Mouse (Mus musculus) heart, embryonic 12.5 days (tissue): ENCODE data around the gene Fam173a. TPM values are rescaled to one million over a fixed set of nuclear protein-coding genes. Genes with fewer than 3 reads are reported as not detected.
"Not testable (repeated sequence)": the region's sequence is repeated elsewhere in the genome, so short reads cannot be mapped to it uniquely, and the experiment has no call there.

Experiments
- ATAC-seq: fragments of 200-750 bp; cut with Nextera tagmentation; 2 replicates; pipeline ENCODE4 v1.8.0; 2017; ENCODE audit warnings: moderate TSS enrichment, moderate library complexity; ENCODE audit not compliant: insufficient number of reproducible peaks, low FRiP score
- H3K27ac ChIP-seq: fragments of 300-500 bp; sonication (generic); 2 replicates; pipeline ENCODE4 v1.5.1; 2016; ENCODE audit warnings: mild to moderate bottlenecking, moderate library complexity; ENCODE audit not compliant: poor library complexity, severe bottlenecking
- H3K27me3 ChIP-seq: fragments of 300-500 bp; sonication (generic); replicated peaks from 2 replicates; pipeline ENCODE4 v1.6.1; 2016; ENCODE audit warnings: mild to moderate bottlenecking, moderate library complexity
- H3K36me3 ChIP-seq: fragments of 300-500 bp; sonication (generic); 2 replicates; pipeline ENCODE4 v1.6.1; 2016; ENCODE audit warnings: mild to moderate bottlenecking, moderate library complexity
- H3K4me1 ChIP-seq: fragments of 300-500 bp; sonication (generic); replicated peaks from 2 replicates; pipeline ENCODE4 v1.6.1; 2016; ENCODE audit warnings: mild to moderate bottlenecking
- H3K4me2 ChIP-seq: fragments of 300-500 bp; sonication (generic); 2 replicates; pipeline ENCODE4 v1.6.1; 2016; ENCODE audit warnings: mild to moderate bottlenecking, moderate library complexity
- H3K4me3 ChIP-seq: fragments of 300-500 bp; sonication (generic); 2 replicates; pipeline ENCODE4 v1.5.1; 2016; ENCODE audit warnings: mild to moderate bottlenecking
- H3K9ac ChIP-seq: fragments of 300-500 bp; sonication (generic); 2 replicates; pipeline ENCODE4 v1.6.1; 2016; ENCODE audit warnings: mild to moderate bottlenecking, moderate library complexity
- H3K9me3 ChIP-seq: fragments of 300-500 bp; sonication (generic); replicated peaks from 2 replicates; pipeline ENCODE4 v1.6.1; 2016; ENCODE audit warnings: mild to moderate bottlenecking, moderate library complexity
- WGBS: fragments of 180-500 bp; shearing (Covaris S2); methylation state at CpG from one replicate; pipeline ENCODE4 v1.1.7; 2016; 5-methylcytosine and 5-hydroxymethylcytosine counted together
- microRNA-seq: library from miRNA; unstranded; fragments of <30 nt; microRNA quantifications from one replicate; pipeline ENCODE4, GENCODE M21; 2017
- polyA plus RNA-seq: library from polyadenylated mRNA; unstranded; fragments of >200 nt; fragmentation: Nextera tagmentation; extraction: Ambion mirVana; gene quantifications from 2 replicates; pipeline ENCODE4 v1.2.1, GENCODE M21; 2016

Gene Fam173a
- polyA plus RNA-seq, 1 experiment from 2014 or later, result 68.2 TPM

GRCm38 (mm10) chr17:25755627-25756377 lies 36.9 kb downstream of the Fam173a start:
- Histone ChIP-seq H3K27me3 (peaks cover 24% of the 10 kb centered on the region), H3K27ac (no peak overlapping the region), H3K36me3 (no peaks in the 10 kb centered on the region), H3K9ac (no peak overlapping the region), H3K4me1 (peaks cover 27% of the 10 kb centered on the region), H3K9me3 (no peaks in the 10 kb centered on the region), H3K4me3 (no peak overlapping the region), H3K4me2 (no peak overlapping the region)
- WGBS, result 27% methylated on average over 4 of the region's 4 CpGs
- peak; percentile 54; the same call in 1 of the 2 replicates for ATAC-seq

GRCm38 (mm10) chr17:25755086-25755485 lies 37.6 kb downstream of the Fam173a start:
- no peak overlapping the region for H3K27ac ChIP-seq
- WGBS, result 81% methylated on average over 4 of the region's 4 CpGs
- H3K27me3 ChIP-seq, result peaks cover 24% of the 10 kb centered on the region
- H3K36me3 ChIP-seq, result no peaks in the 10 kb centered on the region
- no peak for ATAC-seq
- no peak overlapping the region for H3K4me2 ChIP-seq
- no peak overlapping the region for H3K4me3 ChIP-seq
- H3K9ac ChIP-seq, result no peak overlapping the region
- no peaks in the 10 kb centered on the region for H3K9me3 ChIP-seq
- H3K4me1 ChIP-seq, result peaks cover 27% of the 10 kb centered on the region

DNA sequence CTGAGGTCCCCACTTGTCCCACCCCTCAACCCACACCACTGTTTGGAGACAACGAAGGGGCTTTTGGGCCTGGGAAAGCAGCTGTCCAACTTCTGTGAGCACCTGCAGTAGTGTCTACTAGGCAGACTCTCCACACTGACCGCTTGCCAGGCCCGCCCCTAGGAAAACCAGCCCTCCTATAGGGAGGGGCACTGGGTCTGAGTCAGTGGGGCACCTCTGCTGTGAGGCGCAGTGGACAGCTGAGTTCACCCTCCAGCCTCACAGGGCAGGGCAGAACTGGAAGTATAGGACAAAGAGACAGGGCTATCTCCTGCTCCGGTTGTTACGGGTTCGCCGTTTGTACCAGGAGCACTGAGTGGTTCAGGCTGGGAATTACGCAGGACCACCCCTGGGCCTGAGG lies 38.5 kb downstream of the Fam173a start, which contains the start of gene Msln:
Gene Msln, minus strand, starts transcription at position 138 of the 400 bp plus-strand sequence.
- H3K9me3 ChIP-seq, result no peaks in the 10 kb centered on the region
- ATAC-seq, result no peak
- no peak within 1 kb of the TSS for H3K9ac ChIP-seq
- no peak within 1 kb of the TSS for H3K4me3 ChIP-seq
- peaks cover 23% of the 10 kb centered on the region for H3K27me3 ChIP-seq
- H3K36me3 ChIP-seq, result no peaks in the 10 kb centered on the region
- H3K4me1 ChIP-seq, result peaks cover 27% of the 10 kb centered on the region
- H3K4me2 ChIP-seq, result no peak within 1 kb of the TSS
- no peak within 1 kb of the TSS for H3K27ac ChIP-seq
- WGBS, result 80% methylated on average over 9 of the region's 9 CpGs

- ATAC-seq, result no peak
- Histone ChIP-seq H3K4me1 (peaks cover 21% of the 10 kb centered on the region), H3K27me3 (peaks cover 26% of the 10 kb centered on the region; the same call in 1 of the 2 replicates), H3K36me3 (no peaks in the 10 kb centered on the region), H3K27ac (no peak overlapping the region), H3K4me2 (no peak overlapping the region), H3K9ac (no peak overlapping the region), H3K9me3 (no peaks in the 10 kb centered on the region), H3K4me3 (no peak overlapping the region)
- 46% methylated on average over 5 of the region's 5 CpGs for WGBS
Observed at GRCm38 (mm10) chr17:25751446-25751845, 41.3 kb downstream of the Fam173a start.

DNA sequence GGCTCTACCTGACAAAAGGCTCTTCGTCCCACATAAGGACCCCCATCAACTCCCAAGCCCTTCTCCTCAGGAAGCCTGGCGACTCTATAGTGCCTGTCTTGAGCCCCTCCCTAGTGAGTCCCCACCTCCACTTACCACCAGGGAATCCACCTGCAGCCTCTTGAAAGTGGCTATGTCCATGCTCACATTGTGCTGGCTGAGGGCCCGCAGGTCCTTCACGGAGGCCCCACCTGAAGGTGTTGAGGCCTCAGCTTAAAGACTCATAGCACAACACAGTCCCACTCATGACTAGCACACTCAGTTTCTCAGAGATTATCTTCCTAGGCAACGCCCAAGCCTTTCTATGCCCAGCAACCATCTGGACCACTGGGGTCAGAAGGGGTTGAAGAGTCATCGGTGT lies 43.4 kb downstream of the Fam173a start:
- Histone ChIP-seq H3K4me3 (no peak overlapping the region), H3K4me1 (peaks cover 12% of the 10 kb centered on the region), H3K36me3 (no peaks in the 10 kb centered on the region), H3K27ac (no peak overlapping the region), H3K27me3 (peaks cover 38% of the 10 kb centered on the region), H3K4me2 (no peak overlapping the region), H3K9ac (no peak overlapping the region), H3K9me3 (no peaks in the 10 kb centered on the region)
- no peak for ATAC-seq
- 76% methylated on average over 6 of the region's 6 CpGs for WGBS

- ATAC-seq, result no peak
Observed at GRCm38 (mm10) chr17:25748238-25748637, 44.5 kb downstream of the Fam173a start.

DNA sequence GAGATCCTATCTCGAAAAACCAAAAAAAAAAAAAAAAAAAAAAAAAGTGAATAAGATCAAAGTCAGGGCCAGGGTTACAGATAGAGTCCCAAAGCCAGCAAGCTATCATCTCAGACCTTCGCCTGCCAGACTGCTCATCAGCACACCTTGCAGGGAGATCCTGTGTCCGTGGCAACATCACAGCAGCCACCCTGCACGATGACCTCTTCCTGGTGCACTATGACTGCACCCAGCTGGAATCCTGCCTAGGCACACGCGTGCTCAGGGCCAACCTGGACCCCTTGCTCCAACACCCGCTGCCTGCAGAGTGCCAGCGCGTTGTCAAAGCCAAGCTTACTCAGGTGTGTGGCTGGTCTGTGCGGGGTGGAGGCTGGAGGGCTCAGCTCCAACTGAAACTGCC lies 48.4 kb downstream of the Fam173a start:
- Histone ChIP-seq H3K9ac (no peak overlapping the region), H3K4me1 (no peaks in the 10 kb centered on the region), H3K4me2 (no peak overlapping the region), H3K36me3 (no peaks in the 10 kb centered on the region), H3K4me3 (no peak overlapping the region), H3K27me3 (peaks cover 38% of the 10 kb centered on the region), H3K9me3 (no peaks in the 10 kb centered on the region), H3K27ac (no peak overlapping the region)
- no peak for ATAC-seq
- 71% methylated on average over 10 of the region's 10 CpGs for WGBS

More at GRCm38 (mm10) chr17:25748238-25748637, 44.5 kb downstream of the Fam173a start:
- Histone ChIP-seq H3K27ac (no peak overlapping the region), H3K36me3 (no peaks in the 10 kb centered on the region), H3K9me3 (no peaks in the 10 kb centered on the region), H3K4me1 (peaks cover 12% of the 10 kb centered on the region), H3K4me2 (no peak overlapping the region), H3K9ac (no peak overlapping the region), H3K27me3 (peaks cover 36% of the 10 kb centered on the region), H3K4me3 (no peak overlapping the region)
- WGBS, result 82% methylated on average over 4 of the region's 4 CpGs

DNA sequence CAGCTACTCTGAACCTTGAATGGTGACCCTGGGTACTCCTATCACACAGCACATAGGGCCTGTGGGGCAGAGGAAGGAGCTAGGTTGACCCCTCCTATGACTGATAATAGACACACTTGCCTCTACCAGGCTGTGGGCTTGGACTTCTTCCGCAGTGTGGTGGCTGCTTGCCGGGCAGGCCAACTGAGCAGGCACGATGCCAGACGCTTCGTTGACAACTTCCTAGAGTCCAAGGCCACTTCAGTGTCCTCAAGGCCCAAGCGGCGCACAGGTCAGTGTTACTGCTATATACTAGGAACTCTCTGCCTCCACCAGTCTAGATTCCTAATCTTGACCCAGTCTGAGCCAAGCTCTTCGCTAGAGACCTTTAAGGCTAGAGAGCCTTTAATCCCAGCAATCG lies 48.9 kb downstream of the Fam173a start:
- H3K27me3 ChIP-seq, result peaks cover 43% of the 10 kb centered on the region
- H3K27ac ChIP-seq, result no peak overlapping the region
- no peak overlapping the region for H3K9ac ChIP-seq
- no peak overlapping the region for H3K4me3 ChIP-seq
- no peaks in the 10 kb centered on the region for H3K36me3 ChIP-seq
- no peak for ATAC-seq
- H3K4me1 ChIP-seq, result no peaks in the 10 kb centered on the region
- H3K4me2 ChIP-seq, result no peak overlapping the region
- 81% methylated on average over 9 of the region's 9 CpGs for WGBS
- H3K9me3 ChIP-seq, result no peaks in the 10 kb centered on the region

DNA sequence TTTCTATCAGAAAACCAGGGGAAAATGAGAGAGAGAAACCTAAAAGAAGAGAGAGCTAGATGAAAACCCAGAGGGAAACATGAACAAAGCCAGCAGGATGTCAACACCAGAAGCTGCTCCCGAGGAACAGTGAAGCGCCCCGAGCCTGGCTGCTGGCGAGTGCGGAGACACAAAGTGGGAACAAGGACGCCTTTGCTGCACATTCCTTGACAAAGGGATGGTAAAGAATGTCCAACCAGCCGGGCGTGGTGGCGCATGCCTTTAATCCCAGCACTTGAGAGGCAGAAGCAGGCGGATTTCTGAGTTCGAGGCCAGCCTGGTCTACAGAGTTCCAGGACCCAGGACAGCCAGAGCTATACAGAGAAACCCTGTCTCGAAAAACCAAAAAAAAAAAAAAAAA lies 51.2 kb downstream of the Fam173a start:
- peaks cover 48% of the 10 kb centered on the region for H3K27me3 ChIP-seq
- not testable (repeated sequence) for H3K4me2 ChIP-seq, ATAC-seq

More for the DNA sequence above, 51.2 kb downstream of the Fam173a start:
- H3K4me3 ChIP-seq, H3K9me3 ChIP-seq, H3K9ac ChIP-seq, H3K36me3 ChIP-seq, H3K4me1 ChIP-seq, H3K27ac ChIP-seq: not testable (repeated sequence)
- 69% methylated on average over 12 of the region's 12 CpGs for WGBS

Small RNAs within 50 kb of the gene (microRNA-seq; reads per million reads assigned to microRNA genes)
- gene Gm25083 (not detected), gene Mir3082 (not detected), gene Mir6966 (1.2 reads per million)

Other genes starting within 250 kb of the Fam173a start
- gene Sox8, start 222.2 kb downstream of the Fam173a start, polyA plus RNA-seq, result 1.6 and 1.9 TPM in 2 replicates
- gene Lmf1, start 213.8 kb downstream of the Fam173a start, polyA plus RNA-seq, result 34.6 and 35.3 TPM in 2 replicates
- 1.5 and 4.9 TPM in 2 replicates for gene Gng13, start 75.7 kb downstream of the Fam173a start, polyA plus RNA-seq
- 22.4 and 23.0 TPM in 2 replicates for gene Chtf18, start 65.5 kb downstream of the Fam173a start, polyA plus RNA-seq
- gene Rpusd1, start 65.2 kb downstream of the Fam173a start, polyA plus RNA-seq, result 11.3 and 12.5 TPM in 2 replicates
- not detected in 2 replicates for gene Mslnl, start 56.9 kb downstream of the Fam173a start, polyA plus RNA-seq
- 18.2 and 20.5 TPM in 2 replicates for gene Msln, start 38.5 kb downstream of the Fam173a start, polyA plus RNA-seq
- 30.5 and 31.8 TPM in 2 replicates for gene Narfl, start 19.1 kb downstream of the Fam173a start, polyA plus RNA-seq
- 50.5 and 53.2 TPM in 2 replicates for gene Haghl, start 7.2 kb downstream of the Fam173a start, polyA plus RNA-seq
- 0.37 and 0.41 TPM in 2 replicates for gene Ccdc78, start 6.3 kb downstream of the Fam173a start, polyA plus RNA-seq
- 0.32 and 0.61 TPM in 2 replicates for gene AC134908.4, start 2.8 kb upstream of the Fam173a start, polyA plus RNA-seq
- gene Metrn, start 4.2 kb upstream of the Fam173a start, polyA plus RNA-seq, result 28.9 and 30.9 TPM in 2 replicates
- 1.4 and 1.6 TPM in 2 replicates for gene Fbxl16, start 16.2 kb upstream of the Fam173a start, polyA plus RNA-seq
- 15.5 and 17.0 TPM in 2 replicates for gene Wdr24, start 30.7 kb upstream of the Fam173a start, polyA plus RNA-seq
- 38.1 and 41.8 TPM in 2 replicates for gene Jmjd8, start 36.0 kb upstream of the Fam173a start, polyA plus RNA-seq
- gene Stub1, start 40.5 kb upstream of the Fam173a start, polyA plus RNA-seq, result 271 and 272 TPM in 2 replicates
- gene Rhbdl1, start 44.4 kb upstream of the Fam173a start, polyA plus RNA-seq, result 1.6 and 2.4 TPM in 2 replicates
- gene Gm20683, start 48.9 kb upstream of the Fam173a start, polyA plus RNA-seq, result 1.3 and 1.6 TPM in 2 replicates
- 24.0 and 24.9 TPM in 2 replicates for gene Rhot2, start 52.0 kb upstream of the Fam173a start, polyA plus RNA-seq
- 18.4 and 20.1 TPM in 2 replicates for gene Wdr90, start 68.6 kb upstream of the Fam173a start, polyA plus RNA-seq
- 160 and 161 TPM in 2 replicates for gene Mcrip2, start 75.9 kb upstream of the Fam173a start, polyA plus RNA-seq
- 31.3 and 36.1 TPM in 2 replicates for gene Mettl26, start 82.2 kb upstream of the Fam173a start, polyA plus RNA-seq
- gene Wfikkn1, start 88.0 kb upstream of the Fam173a start, polyA plus RNA-seq, result 0.19 and 0.40 TPM in 2 replicates
- gene Rab40c, start 126.8 kb upstream of the Fam173a start, polyA plus RNA-seq, result 17.1 and 18.1 TPM in 2 replicates
- 69.8 and 72.1 TPM in 2 replicates for gene Pigq, start 152.0 kb upstream of the Fam173a start, polyA plus RNA-seq
- gene Nhlrc4, start 152.1 kb upstream of the Fam173a start, polyA plus RNA-seq, result 0.36 and 1.2 TPM in 2 replicates
- 0.08 and 0.17 TPM in 2 replicates for gene A930017K11Rik, start 159.7 kb upstream of the Fam173a start, polyA plus RNA-seq
- 16.9 and 18.0 TPM in 2 replicates for gene Capn15, start 192.9 kb upstream of the Fam173a start, polyA plus RNA-seq